Mouse (Mus musculus): ENCODE measurements around the gene Fuca1. TPM values are rescaled to one million over a fixed set of nuclear protein-coding genes. Genes with fewer than 3 reads are reported as not detected.

The Fuca1 gene
- 98.7 and 99.4 TPM in 2 replicates for polyA plus RNA-seq (2015; fragmentation: Nextera tagmentation; extraction: Ambion mirVana)

- ATAC-seq (replicated peaks; ENCODE audit: low FRiP score, low read depth) (peak; percentile 94), DNase-seq (ENCODE audit: low spot score) (peak; percentile 99)
- Histone ChIP-seq H3K4me1 (replicated peaks; ENCODE audit: insufficient read depth, low read length) (no peaks in the 10 kb centered on the region; the same call in 1 of the 2 replicates), H3K4me3 (replicated peaks; ENCODE audit: low read depth, low read length) (peak within 1 kb of the TSS; percentile 77), H3K4me2 (ENCODE audit: low read length) (peak within 1 kb of the TSS; percentile 89), H3K9me3 (replicated peaks; ENCODE audit: low read length) (no peaks in the 10 kb centered on the region), H3K36me3 (ENCODE audit: insufficient read depth, low read length) (0 out of 2 replicates have a peak, but pooled peaks cover 10% of the 10 kb centered on the region), H3K27me3 (ENCODE audit: insufficient read depth, low read length) (no peaks in the 10 kb centered on the region), H3K27ac (peak within 1 kb of the TSS; percentile 81), H3K9ac (ENCODE audit: low read depth, low read length) (peak within 1 kb of the TSS; percentile 64)
- peak; percentile 83 for TF ChIP-seq CTCF (IDR thresholded peaks at IDR 0.05; ENCODE audit: low read depth)
- WGBS, result 2% methylated on average over 60 of the region's 60 CpGs
These were observed at the start of gene Fuca1 for GRCm38 (mm10) chr4:135920304-135921241. Gene Fuca1, plus strand, starts transcription at chr4:135920735.

- ATAC-seq (replicated peaks; ENCODE audit: low FRiP score, low read depth), result no peak
- DNase-seq (ENCODE audit: low spot score), result no peak
- H3K36me3 ChIP-seq (ENCODE audit: insufficient read depth, low read length), result peaks cover 6% of the 10 kb centered on the region; the same call in 1 of the 2 replicates
- H3K27me3 ChIP-seq (ENCODE audit: insufficient read depth, low read length), result no peaks in the 10 kb centered on the region
- H3K27ac ChIP-seq, result peak overlapping the region; percentile 99
- peaks cover 42% of the 10 kb centered on the region for H3K4me1 ChIP-seq (replicated peaks; ENCODE audit: insufficient read depth, low read length)
- peak overlapping the region; percentile 95; the same call in 1 of the 2 replicates for H3K9ac ChIP-seq (ENCODE audit: low read depth, low read length)
- no peaks in the 10 kb centered on the region for H3K9me3 ChIP-seq (replicated peaks; ENCODE audit: low read length)
- H3K4me3 ChIP-seq (replicated peaks; ENCODE audit: low read depth, low read length), result peak overlapping the region; percentile 84
- WGBS, result 17% methylated on average over 3 of the region's 3 CpGs
- peak overlapping the region; percentile 63 for H3K4me2 ChIP-seq (ENCODE audit: low read length)
- no peak for TF ChIP-seq CTCF (IDR thresholded peaks at IDR 0.05; ENCODE audit: low read depth)
These were observed 48.5 kb upstream of the Fuca1 start for GRCm38 (mm10) chr4:135872015-135872414.

- Histone ChIP-seq H3K27ac (peak overlapping the region; percentile 99), H3K4me2 (ENCODE audit: low read length) (peak overlapping the region; percentile 63), H3K4me1 (replicated peaks; ENCODE audit: insufficient read depth, low read length) (peaks cover 44% of the 10 kb centered on the region), H3K27me3 (ENCODE audit: insufficient read depth, low read length) (no peaks in the 10 kb centered on the region), H3K9ac (ENCODE audit: low read depth, low read length) (peak overlapping the region; percentile 95), H3K36me3 (ENCODE audit: insufficient read depth, low read length) (peaks cover 6% of the 10 kb centered on the region; the same call in 1 of the 2 replicates), H3K4me3 (replicated peaks; ENCODE audit: low read depth, low read length) (peak overlapping the region; percentile 84), H3K9me3 (replicated peaks; ENCODE audit: low read length) (no peaks in the 10 kb centered on the region)
- peak; percentile 57 for DNase-seq (ENCODE audit: low spot score)
- TF ChIP-seq CTCF (IDR thresholded peaks at IDR 0.05; ENCODE audit: low read depth), result no peak
- 3% methylated on average over 17 of the region's 17 CpGs for WGBS
- ATAC-seq (replicated peaks; ENCODE audit: low FRiP score, low read depth), result no peak
These were observed 47.7 kb upstream of the Fuca1 start for GRCm38 (mm10) chr4:135872589-135873391.

GRCm38 (mm10) chr4:135873526-135874202, 46.9 kb upstream of the Fuca1 start, which contains the start of gene Pnrc2:
Gene Pnrc2, minus strand, starts transcription at chr4:135873850.
- no peak for TF ChIP-seq CTCF (IDR thresholded peaks at IDR 0.05; ENCODE audit: low read depth)
- peaks cover 6% of the 10 kb centered on the region; the same call in 1 of the 2 replicates for H3K36me3 ChIP-seq (ENCODE audit: insufficient read depth, low read length)
- H3K9ac ChIP-seq (ENCODE audit: low read depth, low read length), result peak within 1 kb of the TSS; percentile 95
- H3K4me1 ChIP-seq (replicated peaks; ENCODE audit: insufficient read depth, low read length), result peaks cover 44% of the 10 kb centered on the region
- WGBS, result under 1% methylated on average over 56 of the region's 60 CpGs
- H3K9me3 ChIP-seq (replicated peaks; ENCODE audit: low read length), result no peaks in the 10 kb centered on the region
- peak within 1 kb of the TSS; percentile 84 for H3K4me3 ChIP-seq (replicated peaks; ENCODE audit: low read depth, low read length)
- H3K4me2 ChIP-seq (ENCODE audit: low read length), result peak within 1 kb of the TSS; percentile 63
- peak within 1 kb of the TSS; percentile 99 for H3K27ac ChIP-seq
- no peaks in the 10 kb centered on the region for H3K27me3 ChIP-seq (ENCODE audit: insufficient read depth, low read length)
- ATAC-seq (replicated peaks; ENCODE audit: low FRiP score, low read depth) (peak; percentile 93), DNase-seq (ENCODE audit: low spot score) (peak; percentile 98)

GRCm38 (mm10) chr4:135874564-135875535, 45.7 kb upstream of the Fuca1 start:
- peak overlapping the region; percentile 63 for H3K4me2 ChIP-seq (ENCODE audit: low read length)
- peak overlapping the region; percentile 95; the same call in 1 of the 2 replicates for H3K9ac ChIP-seq (ENCODE audit: low read depth, low read length)
- 79% methylated on average over 10 of the region's 10 CpGs for WGBS
- peaks cover 37% of the 10 kb centered on the region for H3K4me1 ChIP-seq (replicated peaks; ENCODE audit: insufficient read depth, low read length)
- peak overlapping the region; percentile 99 for H3K27ac ChIP-seq
- no peak for ATAC-seq (replicated peaks; ENCODE audit: low FRiP score, low read depth)
- H3K4me3 ChIP-seq (replicated peaks; ENCODE audit: low read depth, low read length), result no peak overlapping the region
- H3K9me3 ChIP-seq (replicated peaks; ENCODE audit: low read length), result no peaks in the 10 kb centered on the region
- TF ChIP-seq CTCF (IDR thresholded peaks at IDR 0.05; ENCODE audit: low read depth), result 0 out of 2 replicates have a peak, but pooled peaks have one; percentile 5
- H3K36me3 ChIP-seq (ENCODE audit: insufficient read depth, low read length), result peaks cover 6% of the 10 kb centered on the region; the same call in 1 of the 2 replicates
- no peaks in the 10 kb centered on the region for H3K27me3 ChIP-seq (ENCODE audit: insufficient read depth, low read length)
- DNase-seq (ENCODE audit: low spot score), result no peak
